Mouse (Mus musculus) ovary, adult 2 months (tissue): ENCODE data around the gene Rdh12. TPM values are rescaled to one million over a fixed set of nuclear protein-coding genes. Genes with fewer than 3 reads are reported as not detected.

ENCODE experiments used
- polyA plus RNA-seq: library from polyadenylated mRNA; depleted of rRNA; stranded (reverse); fragments of >200 nt; gene quantifications from 2 replicates; pipeline ENCODE4 v1.2.3, GENCODE M21; 2012; rRNA removed

Gene Rdh12
- 0.76 and 0.84 TPM in 2 replicates for polyA plus RNA-seq

GRCm38 (mm10) chr12:79208703-79209464 lies at the start of gene Rdh12:
Gene Rdh12 (plus strand): TSS chr12:79208914.

GRCm38 (mm10) chr12:79172019-79172941 lies 36.4 kb upstream of the Rdh12 start, which contains the start of gene Vti1b:
Gene Vti1b (minus strand): TSS chr12:79172667.

GRCm38 (mm10) chr12:79192193-79192592 lies 16.5 kb upstream of the Rdh12 start, which contains the start of gene Rdh11:
Gene Rdh11 (minus strand): TSS chr12:79192293.

Other genes starting within 250 kb of the Rdh12 start
- gene Tmem229b, start 201.3 kb upstream of the Rdh12 start, polyA plus RNA-seq, result 36.3 and 38.9 TPM in 2 replicates
- gene Plekhh1, start 179.8 kb upstream of the Rdh12 start, polyA plus RNA-seq, result 12.9 and 14.6 TPM in 2 replicates
- 23.3 and 30.3 TPM in 2 replicates for gene Pigh, start 119.3 kb upstream of the Rdh12 start, polyA plus RNA-seq
- gene Arg2, start 78.1 kb upstream of the Rdh12 start, polyA plus RNA-seq, result 5.3 and 5.8 TPM in 2 replicates
- gene Vti1b, start 36.2 kb upstream of the Rdh12 start, polyA plus RNA-seq, result 22.1 and 43.9 TPM in 2 replicates
- 15.2 and 18.7 TPM in 2 replicates for gene Rdh11, start 16.6 kb upstream of the Rdh12 start, polyA plus RNA-seq
- gene Zfyve26, start 87.4 kb downstream of the Rdh12 start, polyA plus RNA-seq, result 24.7 and 31.4 TPM in 2 replicates
- gene Rad51b, start 88.4 kb downstream of the Rdh12 start, polyA plus RNA-seq, result 0.94 and 1.4 TPM in 2 replicates